Mouse (Mus musculus) MEL (cell line): ENCODE results near the gene Msx2.

ENCODE experiments used
- CHD2 ChIP-seq: IDR thresholded peaks from 2 replicates; pipeline ENCODE4 v1.6.1; 2011; ENCODE audit warnings: low read length, improper control_type of control experiment
- CTCF ChIP-seq, 3 experiments: IDR thresholded peaks in 2 of 3; conservative IDR thresholded peaks in 1 of 3; 2 replicates each; pipeline ENCODE4 v1.5.1; 2011 to 2012; ENCODE audit warnings: low read length in 3 of 3, low read depth in 2 of 3, mild to moderate bottlenecking in 2 of 3, improper control_type of control experiment in 1 of 3, inconsistent platforms in 1 of 3, mixed read lengths in 1 of 3, moderate library complexity in 1 of 3; ENCODE audit not compliant: control insufficient read depth in 1 of 3, insufficient read depth in 1 of 3, poor library complexity in 1 of 3, severe bottlenecking in 1 of 3
- JUND ChIP-seq: IDR thresholded peaks from 2 replicates; pipeline ENCODE4 v1.6.1; 2011; ENCODE audit warnings: low read depth, mild to moderate bottlenecking, improper control_type of control experiment, low read length
- MYC ChIP-seq: IDR thresholded peaks from 2 replicates; pipeline ENCODE4 v1.6.1; 2011; ENCODE audit warnings: low read depth, mild to moderate bottlenecking, low read length, improper control_type of control experiment, moderate library complexity
- POLR2A ChIP-seq, 2 experiments: IDR thresholded peaks; 2 replicates each; pipeline ENCODE4 v1.6.1; 2011 to 2012; ENCODE audit warnings: low read length in 2 of 2, mild to moderate bottlenecking in 2 of 2, control low read depth in 1 of 2, improper control_type of control experiment in 1 of 2, low read depth in 1 of 2, moderate library complexity in 1 of 2; ENCODE audit not compliant: control insufficient read depth in 1 of 2, insufficient read depth in 1 of 2, poor library complexity in 1 of 2
- POLR2AphosphoS2 ChIP-seq: IDR thresholded peaks from 2 replicates; pipeline ENCODE4 v1.6.1; 2011; ENCODE audit warnings: low read length, improper control_type of control experiment
- USF2 ChIP-seq, 2 experiments: IDR thresholded peaks; 2 replicates each; pipeline ENCODE4 v1.6.1; 2011 to 2012; ENCODE audit warnings: improper control_type of control experiment in 2 of 2, low read length in 2 of 2, borderline replicate concordance in 1 of 2, inconsistent platforms in 1 of 2, low read depth in 1 of 2, mild to moderate bottlenecking in 1 of 2; ENCODE audit not compliant: insufficient read depth in 1 of 2
- ZNF384 ChIP-seq: IDR thresholded peaks from 2 replicates; pipeline ENCODE4 v1.6.1; 2012; ENCODE audit warnings: low read depth, mild to moderate bottlenecking, inconsistent platforms, low read length, improper control_type of control experiment

GRCm38 (mm10) chr13:53469756-53470155 is 3.1 kb downstream of the Msx2 start:
- TF ChIP-seq ZNF384, result no peak
- TF ChIP-seq POLR2AphosphoS2, result no peak
- TF ChIP-seq CTCF (IDR thresholded peaks at IDR 0.05 in 2 of 3, conservative IDR thresholded peaks at IDR 0.05 in 1 of 3; ENCODE audit: control insufficient read depth in 1 of 3, insufficient read depth in 1 of 3, low read depth in 2 of 3, low read length in 3 of 3, poor library complexity in 1 of 3, severe bottlenecking in 1 of 3), result no peak
- TF ChIP-seq USF2 (IDR thresholded peaks at IDR 0.05; ENCODE audit: borderline replicate concordance in 1 of 2, insufficient read depth in 1 of 2, low read depth in 1 of 2, low read length in 2 of 2), result no peak
- TF ChIP-seq JUND, result no peak
- TF ChIP-seq CHD2, result no peak
- no peak for TF ChIP-seq MYC
- no peak for TF ChIP-seq POLR2A (IDR thresholded peaks at IDR 0.05; ENCODE audit: control insufficient read depth in 1 of 2, insufficient read depth in 1 of 2, low read depth in 1 of 2, low read length in 2 of 2, poor library complexity in 1 of 2)
